Comparison of ENCODE assay signal across 7 mouse cellular contexts in the genomic region with DNA sequence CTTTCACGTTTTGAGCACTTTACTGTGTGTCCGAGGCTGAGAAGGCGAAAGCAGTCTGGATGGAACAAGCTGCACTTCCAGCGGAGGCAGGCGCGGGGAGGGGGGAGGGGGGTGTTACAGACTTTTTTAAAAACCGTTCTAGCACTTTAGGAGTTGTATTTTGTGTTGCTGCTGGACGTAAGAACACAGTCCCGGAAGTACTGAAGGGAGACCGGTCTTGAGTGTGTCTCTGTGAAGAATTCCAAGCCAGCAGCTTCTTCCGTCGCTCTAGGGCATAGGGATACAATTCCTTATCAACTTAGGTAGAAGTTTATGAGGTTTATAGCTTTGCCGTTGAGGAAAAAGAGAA.
DNase-seq lines count a peak whose midpoint lies in the region; ATAC-seq and TF ChIP-seq lines count a peak whose summit lies in the region.

No protein-coding gene starts in this region.

- 14% methylated on average over 13 of the region's 13 CpGs for WGBS in embryonic facial prominence, embryonic 15.5 days
- 14% methylated on average over 13 of the region's 13 CpGs for WGBS in intestine, embryonic 16.5 days
- WGBS in midbrain, postnatal 0 days = 14% methylated on average over 13 of the region's 13 CpGs

- H3K27me3 ChIP-seq in embryonic facial prominence, embryonic 15.5 days = peaks cover 12% of the 10 kb centered on the region; the same call in 1 of the 2 replicates
- H3K27me3 ChIP-seq in intestine, embryonic 16.5 days (replicated peaks; ENCODE audit: control insufficient read depth, insufficient read depth, low read length) = no peaks in the 10 kb centered on the region
- H3K27me3 ChIP-seq in midbrain, postnatal 0 days (ENCODE audit: insufficient read depth, low read length) = no peaks in the 10 kb centered on the region

- peak; percentile 20 for DNase-seq in thymus, postnatal 14 days
- DNase-seq in thymus, adult 18-20 months = no peak
- DNase-seq in midbrain, postnatal 0 days (ENCODE audit: low spot score) = no peak
- no peak for DNase-seq in layer of hippocampus, adult 18-20 months (ENCODE audit: low spot score in 2 of 2)
- DNase-seq in right cerebral cortex, adult 18-20 months = no peak

- H3K27ac ChIP-seq in embryonic facial prominence, embryonic 15.5 days (replicated peaks) = peak overlapping the region; percentile 65; the same call in 1 of the 2 replicates
- peak overlapping the region; percentile 72 for H3K27ac ChIP-seq in intestine, embryonic 16.5 days (ENCODE audit: low read length)
- no peak overlapping the region for H3K27ac ChIP-seq in midbrain, postnatal 0 days (ENCODE audit: low read depth, low read length)

- H3K36me3 ChIP-seq in embryonic facial prominence, embryonic 15.5 days = no peaks in the 10 kb centered on the region
- H3K36me3 ChIP-seq in intestine, embryonic 16.5 days (ENCODE audit: control insufficient read depth, insufficient read depth, low read length) = no peaks in the 10 kb centered on the region
- no peaks in the 10 kb centered on the region for H3K36me3 ChIP-seq in midbrain, postnatal 0 days (ENCODE audit: insufficient read depth, low read length)

- H3K4me1 ChIP-seq in embryonic facial prominence, embryonic 15.5 days = no peaks in the 10 kb centered on the region
- no peaks in the 10 kb centered on the region for H3K4me1 ChIP-seq in intestine, embryonic 16.5 days (ENCODE audit: control insufficient read depth, insufficient read depth, low read length)
- no peaks in the 10 kb centered on the region for H3K4me1 ChIP-seq in midbrain, postnatal 0 days (ENCODE audit: insufficient read depth, low read length)

- H3K9me3 ChIP-seq in embryonic facial prominence, embryonic 15.5 days (replicated peaks) = no peaks in the 10 kb centered on the region
- no peaks in the 10 kb centered on the region for H3K9me3 ChIP-seq in intestine, embryonic 16.5 days (ENCODE audit: control insufficient read depth, low read length)
- no peaks in the 10 kb centered on the region for H3K9me3 ChIP-seq in midbrain, postnatal 0 days (ENCODE audit: low read length)

- H3K4me3 ChIP-seq in embryonic facial prominence, embryonic 15.5 days (replicated peaks) = peak overlapping the region; percentile 52
- peak overlapping the region; percentile 58 for H3K4me3 ChIP-seq in intestine, embryonic 16.5 days (ENCODE audit: low read length)
- H3K4me3 ChIP-seq in midbrain, postnatal 0 days (ENCODE audit: low read depth, low read length) = peak overlapping the region; percentile 46

- ATAC-seq in embryonic facial prominence, embryonic 15.5 days (ENCODE audit: insufficient number of reproducible peaks, low FRiP score, low TSS enrichment, low read depth) = no peak
- ATAC-seq in intestine, embryonic 16.5 days = peak; percentile 51
- no peak; the same call in 1 of the 2 replicates for ATAC-seq in midbrain, postnatal 0 days (ENCODE audit: low FRiP score)

- no peak overlapping the region; the same call in 1 of the 2 replicates for H3K9ac ChIP-seq in embryonic facial prominence, embryonic 15.5 days
- H3K9ac ChIP-seq in intestine, embryonic 16.5 days (ENCODE audit: low read depth, low read length) = peak overlapping the region; percentile 62
- H3K9ac ChIP-seq in midbrain, postnatal 0 days (replicated peaks; ENCODE audit: low read length, poor library complexity, severe bottlenecking) = peak overlapping the region; percentile 40; the same call in 1 of the 2 replicates

- peak overlapping the region; percentile 65 for H3K4me2 ChIP-seq in embryonic facial prominence, embryonic 15.5 days (replicated peaks)
- H3K4me2 ChIP-seq in intestine, embryonic 16.5 days (ENCODE audit: low read depth, low read length) = peak overlapping the region; percentile 60
- peak overlapping the region; percentile 63 for H3K4me2 ChIP-seq in midbrain, postnatal 0 days (ENCODE audit: low read depth, low read length, poor library complexity, severe bottlenecking)

- no peak for TF ChIP-seq CTCF in midbrain, postnatal 0 days (IDR thresholded peaks at IDR 0.05)
